Mouse (Mus musculus): ENCODE results near the gene AI464131.

- TF ChIP-seq ZC3H11A (IDR thresholded peaks at IDR 0.05; ENCODE audit: low read depth, low read length), result no peak
- TF ChIP-seq ZNF384 (IDR thresholded peaks at IDR 0.05; ENCODE audit: low read depth, low read length), result no peak
- no peak for TF ChIP-seq TCF12 (IDR thresholded peaks at IDR 0.05; ENCODE audit: low read depth, low read length)
- no peak for TF ChIP-seq POLR2A (IDR thresholded peaks at IDR 0.05; ENCODE audit: control insufficient read depth in 1 of 2, insufficient read depth in 1 of 2, low read depth in 1 of 2, low read length in 2 of 2, poor library complexity in 1 of 2)
- TF ChIP-seq EP300 (IDR thresholded peaks at IDR 0.05; ENCODE audit: low read depth in 1 of 2, low read length in 2 of 2), result no peak
- no peak for TF ChIP-seq CTCF (IDR thresholded peaks at IDR 0.05 in 2 of 3, conservative IDR thresholded peaks at IDR 0.05 in 1 of 3; ENCODE audit: control insufficient read depth in 1 of 3, insufficient read depth in 1 of 3, low read depth in 2 of 3, low read length in 3 of 3, poor library complexity in 1 of 3, severe bottlenecking in 1 of 3)
Measured at GRCm38 (mm10) chr4:41526553-41526952, 23.7 kb upstream of the AI464131 start.
